Mouse (Mus musculus): Measurements from ENCODE around the gene Abca1. TPM values are rescaled to one million over a fixed set of nuclear protein-coding genes. Genes with fewer than 3 reads are reported as not detected.
A peak's percentile ranks its signal among the peaks of the same experiment; 100 is the strongest.

The Abca1 gene
- polyA plus RNA-seq, 1 experiment from 2014 or later: 3.3 TPM

DNA sequence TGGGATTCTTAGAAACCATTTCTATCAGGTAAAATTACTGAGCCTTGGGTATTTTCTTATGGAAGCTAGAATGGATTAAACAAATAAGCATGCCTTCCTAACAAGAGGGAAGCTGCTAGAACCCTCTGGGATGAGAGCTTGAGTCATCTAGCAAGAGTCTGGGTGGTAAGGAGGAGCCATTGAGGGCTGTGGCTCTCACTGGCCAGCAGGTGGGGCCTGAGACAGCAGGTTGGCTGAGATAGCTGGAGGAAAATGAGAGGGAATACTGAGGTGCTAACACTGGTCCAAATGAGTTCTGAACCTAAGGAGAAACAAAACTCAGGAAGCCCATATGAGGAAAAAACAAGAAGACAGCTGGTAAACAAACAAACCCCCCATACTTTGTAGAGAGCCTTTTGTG lies 42.1 kb downstream of the Abca1 start:
- H3K36me3 ChIP-seq: no peaks in the 10 kb centered on the region
- ATAC-seq: 0 out of 2 replicates have a peak, but pooled peaks have one; percentile 56
- H3K4me2 ChIP-seq (replicated peaks): no peak overlapping the region
- no peaks in the 10 kb centered on the region for H3K9me3 ChIP-seq
- no peak overlapping the region for H3K4me3 ChIP-seq (replicated peaks)
- H3K4me1 ChIP-seq (replicated peaks): 0 out of 2 replicates have a peak, but pooled peaks cover 7% of the 10 kb centered on the region
- H3K27me3 ChIP-seq (replicated peaks): no peaks in the 10 kb centered on the region
- no peak overlapping the region for H3K27ac ChIP-seq
- no peak overlapping the region for H3K9ac ChIP-seq

DNA sequence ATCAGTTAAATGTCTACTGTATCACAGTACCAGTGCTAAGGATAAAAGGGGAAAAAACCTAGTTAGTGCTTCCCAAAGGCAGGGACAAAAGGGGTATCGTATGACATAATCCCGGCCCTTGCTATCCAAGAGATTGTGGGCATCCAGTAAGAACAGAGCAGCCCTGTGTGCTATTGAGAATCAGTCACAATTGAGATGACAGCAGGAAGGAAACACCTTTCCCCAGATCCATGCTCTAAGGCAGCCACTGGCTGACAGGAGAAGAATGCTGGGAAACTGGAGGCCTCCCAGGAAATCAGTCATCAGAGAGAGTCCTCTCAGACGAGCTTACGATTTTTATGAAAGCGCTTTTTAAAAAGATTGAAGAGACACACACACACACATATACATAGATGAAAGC lies 42.6 kb downstream of the Abca1 start:
- Histone ChIP-seq H3K4me1 (replicated peaks) (0 out of 2 replicates have a peak, but pooled peaks cover 7% of the 10 kb centered on the region), H3K36me3 (no peaks in the 10 kb centered on the region), H3K9me3 (no peaks in the 10 kb centered on the region), H3K9ac (no peak overlapping the region), H3K4me2 (replicated peaks) (no peak overlapping the region), H3K4me3 (replicated peaks) (no peak overlapping the region), H3K27ac (no peak overlapping the region), H3K27me3 (replicated peaks) (no peaks in the 10 kb centered on the region)
- 68% methylated on average over 5 of the region's 5 CpGs for WGBS
- ATAC-seq: no peak

DNA sequence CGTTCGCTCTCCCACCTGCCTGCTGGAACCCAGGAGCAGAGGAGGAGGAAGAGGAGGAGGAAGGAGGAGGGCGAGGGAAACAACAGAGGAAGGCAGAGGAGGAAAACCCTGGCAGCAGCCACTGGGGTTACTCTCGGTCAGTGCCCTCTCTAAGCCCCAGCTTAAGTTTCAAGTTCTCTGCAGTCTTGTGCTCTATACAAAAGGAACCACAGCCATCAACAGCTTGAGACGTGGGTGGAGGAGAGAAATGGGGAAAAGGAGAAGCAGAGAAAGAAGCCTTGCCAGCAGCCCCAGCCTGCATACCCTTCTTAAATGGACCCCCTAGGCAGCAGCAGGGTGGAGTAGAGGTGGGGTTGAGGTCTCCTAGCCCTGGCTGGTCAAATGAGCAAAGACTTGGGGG lies 43.8 kb downstream of the Abca1 start:
- H3K4me1 ChIP-seq (replicated peaks): 0 out of 2 replicates have a peak, but pooled peaks cover 3% of the 10 kb centered on the region
- H3K27ac ChIP-seq: no peak overlapping the region
- no peak for ATAC-seq
- H3K9me3 ChIP-seq: no peaks in the 10 kb centered on the region
- WGBS: 51% methylated on average over 2 of the region's 5 CpGs
- H3K4me3 ChIP-seq (replicated peaks): no peak overlapping the region
- H3K36me3 ChIP-seq: no peaks in the 10 kb centered on the region
- H3K9ac ChIP-seq: no peak overlapping the region
- no peaks in the 10 kb centered on the region for H3K27me3 ChIP-seq (replicated peaks)
- no peak overlapping the region for H3K4me2 ChIP-seq (replicated peaks)

DNA sequence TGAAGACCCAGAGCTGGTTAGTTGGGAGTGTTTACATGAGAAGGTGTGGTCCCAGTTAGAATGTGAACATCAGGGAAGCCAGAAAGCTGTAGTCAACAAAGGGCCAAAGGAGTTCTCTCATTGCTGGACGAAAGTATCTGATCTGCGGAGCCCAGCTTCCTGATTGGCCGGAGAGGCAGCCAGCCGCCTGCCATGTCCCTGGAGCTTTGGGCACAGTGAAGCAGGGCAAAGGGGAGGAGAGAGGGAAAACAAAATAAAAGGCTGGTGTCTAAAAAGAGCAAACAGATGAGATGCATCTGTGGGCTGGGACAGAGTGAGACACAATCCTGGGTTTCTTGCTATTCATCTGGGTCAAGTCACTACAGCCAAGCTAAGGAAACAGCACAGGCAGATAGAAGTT lies 44.3 kb downstream of the Abca1 start:
- Histone ChIP-seq H3K9me3 (no peaks in the 10 kb centered on the region), H3K9ac (no peak overlapping the region), H3K4me2 (replicated peaks) (no peak overlapping the region), H3K27me3 (replicated peaks) (no peaks in the 10 kb centered on the region), H3K4me1 (replicated peaks) (0 out of 2 replicates have a peak, but pooled peaks cover 3% of the 10 kb centered on the region), H3K27ac (no peak overlapping the region), H3K4me3 (replicated peaks) (no peak overlapping the region), H3K36me3 (no peaks in the 10 kb centered on the region)
- WGBS: 67% methylated on average over 4 of the region's 4 CpGs
- no peak for ATAC-seq

DNA sequence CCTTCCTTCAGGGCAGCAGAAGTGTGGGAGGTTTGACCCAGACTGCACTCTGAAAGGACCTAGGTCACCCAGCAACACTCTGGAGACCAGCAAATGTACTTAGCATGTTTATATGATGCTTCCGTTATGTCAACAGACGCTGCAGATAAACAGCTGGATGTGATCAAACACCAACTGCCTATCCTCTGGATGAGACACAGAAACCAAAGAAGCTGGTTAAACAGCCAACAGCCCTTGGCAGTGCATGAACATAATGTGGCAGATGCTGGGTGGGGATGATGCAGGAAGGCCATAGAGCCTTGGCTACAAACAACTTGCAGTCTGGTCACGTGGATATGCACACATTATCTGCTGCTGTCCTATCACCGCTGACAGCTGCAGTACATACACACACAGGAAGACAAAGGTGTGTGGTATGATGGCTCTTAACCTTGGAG lies 47.8 kb downstream of the Abca1 start:
- H3K4me3 ChIP-seq (replicated peaks): no peak overlapping the region
- H3K9me3 ChIP-seq: no peaks in the 10 kb centered on the region
- 44% methylated on average over 4 of the region's 4 CpGs for WGBS
- no peaks in the 10 kb centered on the region for H3K36me3 ChIP-seq
- H3K4me1 ChIP-seq (replicated peaks): peaks cover 3% of the 10 kb centered on the region; the same call in 1 of the 2 replicates
- no peak overlapping the region for H3K9ac ChIP-seq
- peak; percentile 70 for ATAC-seq
- H3K27me3 ChIP-seq (replicated peaks): no peaks in the 10 kb centered on the region
- H3K27ac ChIP-seq: no peak overlapping the region
- no peak overlapping the region for H3K4me2 ChIP-seq (replicated peaks)

DNA sequence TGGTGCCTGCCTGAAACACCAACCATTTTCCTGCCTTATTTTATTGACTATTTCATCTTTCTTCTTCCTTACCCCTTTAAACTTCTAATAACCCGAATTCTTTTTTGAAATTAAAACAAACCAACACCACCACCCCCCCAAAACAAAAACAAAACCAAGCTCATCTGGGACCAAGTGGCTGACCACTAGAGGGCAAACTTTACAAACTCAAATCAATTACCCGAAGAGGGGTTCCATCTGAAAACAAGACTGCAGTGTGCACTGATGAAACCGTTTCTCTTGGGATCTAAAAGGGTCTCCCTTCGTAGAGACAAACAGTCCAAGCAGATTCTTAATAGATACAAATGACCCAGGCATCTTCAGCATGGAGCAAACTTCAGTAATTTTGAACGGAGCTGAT lies 49.3 kb downstream of the Abca1 start:
- Histone ChIP-seq H3K9ac (no peak overlapping the region), H3K36me3 (no peaks in the 10 kb centered on the region), H3K4me3 (replicated peaks) (no peak overlapping the region), H3K4me1 (replicated peaks) (no peaks in the 10 kb centered on the region; the same call in 1 of the 2 replicates), H3K4me2 (replicated peaks) (no peak overlapping the region), H3K27me3 (replicated peaks) (no peaks in the 10 kb centered on the region), H3K27ac (no peak overlapping the region), H3K9me3 (no peaks in the 10 kb centered on the region)
- no peak for ATAC-seq
- WGBS: 29% methylated on average over 5 of the region's 5 CpGs

DNA sequence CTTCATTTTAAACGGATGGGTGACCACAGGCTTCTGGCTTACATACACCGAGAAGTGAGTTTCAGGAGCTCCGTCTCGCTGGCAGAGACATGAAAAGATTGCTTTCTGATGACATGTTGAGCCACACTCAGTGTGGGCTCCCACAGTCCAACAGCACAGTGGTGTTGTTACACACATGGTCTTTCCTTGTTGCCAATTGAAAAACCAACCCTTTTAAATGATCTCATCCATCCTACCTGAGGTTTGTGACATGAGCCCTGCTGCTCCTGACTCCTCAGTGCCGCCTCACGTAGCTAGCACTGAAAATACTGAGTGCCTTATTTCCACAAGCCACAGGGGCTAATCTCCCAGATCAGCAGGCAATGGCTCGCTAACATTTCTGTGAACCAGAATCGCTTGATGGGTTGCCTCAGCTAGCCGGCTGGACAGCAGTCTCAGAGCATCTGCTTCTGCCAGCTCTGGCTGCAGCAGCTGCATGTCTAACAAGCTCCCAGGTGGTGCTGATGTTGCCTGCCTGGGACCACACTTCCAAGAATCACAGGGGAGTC lies 50.2 kb downstream of the Abca1 start:
- Histone ChIP-seq H3K27ac (no peak overlapping the region), H3K4me3 (replicated peaks) (no peak overlapping the region), H3K9ac (no peak overlapping the region), H3K27me3 (replicated peaks) (no peaks in the 10 kb centered on the region), H3K36me3 (no peaks in the 10 kb centered on the region), H3K4me1 (replicated peaks) (no peaks in the 10 kb centered on the region; the same call in 1 of the 2 replicates), H3K4me2 (replicated peaks) (no peak overlapping the region), H3K9me3 (no peaks in the 10 kb centered on the region)
- 69% methylated on average over 9 of the region's 9 CpGs for WGBS
- no peak for ATAC-seq

DNA sequence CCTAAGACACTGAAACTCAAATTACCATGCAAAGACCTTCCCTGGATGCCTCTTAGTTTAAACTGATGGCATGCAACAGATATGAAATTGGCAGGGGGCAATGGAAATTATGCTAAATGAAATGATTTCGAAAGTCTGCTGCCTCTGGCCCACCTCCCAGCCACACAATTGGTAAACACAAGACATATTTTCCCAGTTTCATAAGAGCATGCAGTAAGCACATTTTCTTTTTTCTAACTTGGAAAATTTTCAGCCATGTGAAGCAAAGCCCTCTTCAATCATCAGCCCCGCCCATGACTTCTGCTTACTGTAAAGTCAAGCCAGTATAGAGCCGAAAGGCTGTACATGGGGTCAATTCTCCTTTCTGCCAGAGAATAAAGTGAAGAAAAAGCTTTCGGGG lies 51.5 kb downstream of the Abca1 start:
- Histone ChIP-seq H3K4me1 (replicated peaks) (no peaks in the 10 kb centered on the region; the same call in 1 of the 2 replicates), H3K27me3 (replicated peaks) (no peaks in the 10 kb centered on the region), H3K27ac (no peak overlapping the region), H3K9me3 (no peaks in the 10 kb centered on the region), H3K9ac (no peak overlapping the region), H3K4me3 (replicated peaks) (no peak overlapping the region), H3K4me2 (replicated peaks) (no peak overlapping the region), H3K36me3 (no peaks in the 10 kb centered on the region)
- WGBS: 63% methylated on average over 4 of the region's 4 CpGs
- ATAC-seq: no peak

DNA sequence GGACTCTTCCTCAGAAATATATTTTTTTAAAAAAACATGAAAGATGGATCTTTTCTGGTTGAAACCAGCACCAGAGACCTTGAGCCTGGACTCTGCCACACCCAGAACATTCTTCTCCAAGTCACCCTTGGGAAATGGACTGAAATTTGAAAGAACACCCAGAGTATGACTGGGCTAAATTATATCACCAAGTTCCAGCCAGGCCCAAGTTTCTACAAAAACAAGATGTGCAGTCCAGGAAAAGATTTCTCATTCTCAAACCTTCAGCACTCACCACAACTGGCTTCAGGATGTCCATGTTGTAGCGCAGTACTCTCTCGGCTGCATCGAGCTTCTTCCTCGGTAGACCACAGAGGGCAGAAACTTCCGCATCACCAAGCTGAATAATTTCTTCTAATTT lies 53.0 kb downstream of the Abca1 start:
- Histone ChIP-seq H3K4me1 (replicated peaks) (no peaks in the 10 kb centered on the region; the same call in 1 of the 2 replicates), H3K4me2 (replicated peaks) (no peak overlapping the region), H3K36me3 (no peaks in the 10 kb centered on the region), H3K9me3 (no peaks in the 10 kb centered on the region), H3K9ac (no peak overlapping the region), H3K27ac (no peak overlapping the region), H3K27me3 (replicated peaks) (no peaks in the 10 kb centered on the region), H3K4me3 (replicated peaks) (no peak overlapping the region)
- WGBS: 95% methylated on average over 5 of the region's 5 CpGs
- no peak for ATAC-seq

DNA sequence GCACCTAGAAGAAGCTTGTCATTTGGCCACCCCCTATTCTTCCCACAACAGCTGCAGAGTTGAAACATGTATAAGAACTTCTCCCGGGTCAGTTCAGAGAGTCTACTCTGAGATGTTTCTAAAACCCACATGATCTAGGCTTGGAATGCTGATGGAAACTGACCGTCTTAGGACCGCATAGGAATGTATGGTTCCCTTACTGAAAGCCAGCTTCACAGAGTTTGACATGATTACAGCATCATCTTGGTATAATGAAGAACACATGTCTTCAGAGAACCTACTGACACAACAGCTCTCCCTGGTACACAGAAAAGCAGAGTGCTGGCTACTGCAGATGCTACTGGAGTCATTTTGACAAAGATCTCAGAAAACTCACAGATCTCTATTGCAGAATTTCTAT lies 53.6 kb downstream of the Abca1 start:
- WGBS: 81% methylated on average over 3 of the region's 3 CpGs
- H3K27me3 ChIP-seq (replicated peaks): no peaks in the 10 kb centered on the region
- no peak overlapping the region for H3K9ac ChIP-seq
- H3K9me3 ChIP-seq: no peaks in the 10 kb centered on the region
- H3K4me1 ChIP-seq (replicated peaks): no peaks in the 10 kb centered on the region; the same call in 1 of the 2 replicates
- H3K36me3 ChIP-seq: no peaks in the 10 kb centered on the region
- ATAC-seq: no peak
- H3K4me2 ChIP-seq (replicated peaks): no peak overlapping the region
- H3K27ac ChIP-seq: no peak overlapping the region
- H3K4me3 ChIP-seq (replicated peaks): no peak overlapping the region

DNA sequence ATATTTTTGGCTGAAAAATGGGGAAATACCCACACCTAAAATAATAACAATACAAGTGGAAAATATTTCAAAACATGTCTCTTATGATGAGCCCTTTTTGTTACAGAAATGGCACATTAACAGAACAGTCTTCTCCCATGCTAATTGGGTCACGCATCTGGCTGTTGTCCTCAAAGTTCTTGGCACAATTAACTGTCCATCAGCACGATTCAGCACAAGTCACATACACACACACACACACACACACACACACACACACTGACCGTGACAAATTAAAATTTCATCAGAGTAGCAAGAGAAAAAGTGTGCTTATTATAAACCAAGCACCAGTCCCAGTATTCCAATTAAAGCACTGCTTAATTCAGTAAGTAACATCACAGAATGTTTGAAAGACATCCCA lies 55.1 kb downstream of the Abca1 start:
- ATAC-seq: no peak

DNA sequence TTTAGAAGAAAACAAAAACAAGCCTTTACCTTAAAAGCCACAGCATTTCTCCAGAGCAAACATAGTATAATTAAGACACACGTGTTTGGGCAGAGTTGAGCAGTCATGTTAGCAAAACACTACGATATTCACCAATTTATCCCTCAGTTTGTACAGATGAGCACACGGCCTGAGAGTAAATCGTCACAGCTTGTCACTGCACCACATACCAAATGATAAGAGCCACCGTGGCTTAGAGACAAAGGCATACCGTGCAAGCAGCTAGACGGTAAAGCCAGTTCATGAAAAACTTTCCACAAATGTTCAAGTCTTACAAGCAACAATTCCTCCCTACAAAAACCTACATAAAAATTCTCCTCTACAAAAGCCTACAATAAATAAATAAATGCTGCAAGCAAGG lies 57.2 kb downstream of the Abca1 start:
- 83% methylated on average over 7 of the region's 7 CpGs for WGBS

More for the DNA sequence above, 55.1 kb downstream of the Abca1 start:
- Histone ChIP-seq H3K4me3 (replicated peaks) (no peak overlapping the region), H3K9ac (no peak overlapping the region), H3K4me1 (replicated peaks) (no peaks in the 10 kb centered on the region; the same call in 1 of the 2 replicates), H3K27ac (no peak overlapping the region), H3K27me3 (replicated peaks) (no peaks in the 10 kb centered on the region), H3K4me2 (replicated peaks) (no peak overlapping the region), H3K36me3 (no peaks in the 10 kb centered on the region), H3K9me3 (no peaks in the 10 kb centered on the region)
- WGBS: 92% methylated on average over 3 of the region's 3 CpGs

DNA sequence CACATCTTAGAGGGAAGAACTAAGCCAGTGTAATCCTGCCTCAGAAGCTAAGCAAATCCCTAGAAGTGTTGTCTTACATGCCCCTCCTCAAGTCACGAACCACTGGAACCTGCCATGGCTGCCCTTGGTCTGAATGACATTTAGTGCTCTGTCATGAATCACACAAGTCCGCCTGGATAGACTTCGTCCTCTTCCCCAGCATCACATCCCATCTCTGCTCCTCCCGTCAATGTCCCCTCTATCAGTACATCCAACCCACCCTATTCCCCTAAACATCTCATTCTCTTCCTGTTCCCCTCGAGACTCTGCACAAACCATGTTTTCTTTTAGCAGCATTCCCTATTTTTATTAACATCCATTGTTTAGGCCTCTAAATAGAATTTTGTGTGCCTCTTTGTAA lies 58.4 kb downstream of the Abca1 start:
- ATAC-seq: no peak

More for the DNA sequence above, 57.2 kb downstream of the Abca1 start:
- ATAC-seq: no peak
- H3K4me2 ChIP-seq (replicated peaks): no peak overlapping the region
- H3K9ac ChIP-seq: no peak overlapping the region
- H3K36me3 ChIP-seq: no peaks in the 10 kb centered on the region
- H3K27me3 ChIP-seq (replicated peaks): no peaks in the 10 kb centered on the region
- H3K4me1 ChIP-seq (replicated peaks): no peaks in the 10 kb centered on the region
- H3K4me3 ChIP-seq (replicated peaks): no peak overlapping the region
- H3K27ac ChIP-seq: no peak overlapping the region
- no peaks in the 10 kb centered on the region for H3K9me3 ChIP-seq

More for the DNA sequence above, 58.4 kb downstream of the Abca1 start:
- no peak overlapping the region for H3K27ac ChIP-seq
- WGBS: 73% methylated on average over 5 of the region's 5 CpGs
- H3K4me1 ChIP-seq (replicated peaks): no peaks in the 10 kb centered on the region
- no peaks in the 10 kb centered on the region for H3K9me3 ChIP-seq
- H3K4me2 ChIP-seq (replicated peaks): no peak overlapping the region
- no peaks in the 10 kb centered on the region for H3K36me3 ChIP-seq
- no peak overlapping the region for H3K4me3 ChIP-seq (replicated peaks)
- no peaks in the 10 kb centered on the region for H3K27me3 ChIP-seq (replicated peaks)
- H3K9ac ChIP-seq: no peak overlapping the region
